Mouse (Mus musculus) T-helper 2 cell (primary cell): ENCODE data around the gene Hist1h4h.
"Not testable (repeated sequence)": the region's sequence is repeated elsewhere in the genome, so short reads cannot be mapped to it uniquely, and the experiment has no call there.

Experiments used
- in situ Hi-C: fragments of 300-600 bp; cut with MboI, MseI; formaldehyde crosslinking; loops from one replicate; pipeline ENCODE4 v1.15.1; 2025; ENCODE audit warnings: high pct_unique_total_duplicates

The Hist1h4h gene

DNA sequence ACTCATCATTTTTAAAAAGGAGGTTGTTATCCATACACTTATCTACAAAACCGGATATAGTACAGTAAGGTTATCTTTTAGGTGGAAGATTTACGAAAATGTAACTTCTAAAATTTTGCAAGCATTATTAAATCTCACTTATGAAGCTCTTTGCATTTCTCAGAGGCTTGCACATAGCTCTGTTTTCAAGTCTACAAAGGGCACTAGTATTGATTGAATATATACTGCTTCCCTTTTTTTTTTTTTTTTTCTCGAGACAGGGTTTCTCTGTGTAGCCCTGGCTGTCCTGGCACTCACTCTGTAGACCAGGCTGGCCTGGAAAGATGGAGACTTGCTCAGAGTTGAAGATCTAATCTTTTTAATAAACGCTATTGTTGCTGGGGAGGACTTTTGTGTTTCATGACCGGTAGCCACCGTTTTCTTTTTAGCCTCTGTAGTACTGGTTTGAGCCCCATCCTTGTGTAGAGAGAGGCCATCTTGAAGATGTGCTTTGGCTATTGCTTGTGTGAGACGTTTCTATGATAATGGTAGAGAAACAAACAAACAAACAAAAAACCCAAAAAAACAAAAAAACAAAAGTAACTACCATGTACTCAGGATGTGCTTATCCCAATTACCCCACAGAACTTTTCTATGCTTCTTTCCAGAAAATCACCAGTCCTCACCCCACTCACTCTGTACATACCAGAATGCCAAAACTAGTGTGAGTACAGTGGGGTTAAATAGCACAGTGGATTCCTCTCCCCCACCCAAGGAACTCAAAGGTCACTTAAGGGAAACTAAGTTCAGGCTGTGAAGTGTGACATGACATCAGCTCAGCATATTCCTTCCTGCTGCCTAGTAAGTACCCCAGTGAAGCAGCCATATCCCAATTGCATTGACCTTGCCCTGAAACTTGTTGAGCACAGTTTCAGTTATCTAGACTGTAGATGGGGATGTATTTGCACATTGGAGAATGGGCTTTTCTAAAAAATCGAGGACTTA lies 21.4 kb downstream of the Hist1h4h start:
- in situ Hi-C loops: no loop called here

DNA sequence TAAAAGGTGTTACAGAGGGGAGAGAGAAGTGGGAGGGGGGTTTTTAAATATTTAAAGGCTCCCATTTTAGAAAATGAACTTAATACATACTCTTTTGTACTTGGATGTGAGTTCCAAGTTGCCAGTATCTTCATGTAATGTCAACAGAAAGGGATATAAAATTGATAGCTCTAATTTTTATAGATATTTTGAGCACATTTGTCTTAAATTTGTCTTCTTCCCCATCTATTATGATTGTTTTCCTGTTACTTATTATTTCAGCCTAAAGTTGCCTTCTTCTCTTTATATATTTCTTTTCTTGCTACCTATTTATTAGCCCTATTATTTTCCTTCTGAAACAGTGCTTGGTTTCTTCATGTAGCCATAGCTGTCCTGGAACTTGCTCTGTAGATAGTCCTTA lies 22.1 kb downstream of the Hist1h4h start, which contains the start of gene Hist1h1d:
TSS of gene Hist1h1d (plus strand) at position 301 of the 400 bp plus-strand sequence.
- in situ Hi-C loops: no loop called here

DNA sequence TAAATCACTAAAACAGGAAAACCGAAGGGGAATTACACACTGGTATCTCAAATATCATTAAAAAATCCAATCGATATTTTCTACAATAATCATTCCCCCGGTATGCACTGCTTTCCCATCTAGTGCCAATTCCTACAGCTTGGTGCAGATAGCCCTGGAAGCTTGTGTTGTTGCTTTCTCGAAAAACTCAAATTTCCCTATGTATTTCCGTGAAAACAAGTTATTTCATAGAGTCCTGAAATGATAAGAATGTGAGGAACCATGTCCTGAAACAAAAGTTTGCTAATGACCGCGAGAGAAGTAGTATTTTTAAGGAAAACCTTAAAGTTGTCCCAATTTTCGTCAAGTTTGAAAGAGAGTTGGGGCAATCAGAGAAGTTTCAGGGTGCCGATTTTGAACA lies 23.5 kb downstream of the Hist1h4h start:
- in situ Hi-C loops: no loop called here

DNA sequence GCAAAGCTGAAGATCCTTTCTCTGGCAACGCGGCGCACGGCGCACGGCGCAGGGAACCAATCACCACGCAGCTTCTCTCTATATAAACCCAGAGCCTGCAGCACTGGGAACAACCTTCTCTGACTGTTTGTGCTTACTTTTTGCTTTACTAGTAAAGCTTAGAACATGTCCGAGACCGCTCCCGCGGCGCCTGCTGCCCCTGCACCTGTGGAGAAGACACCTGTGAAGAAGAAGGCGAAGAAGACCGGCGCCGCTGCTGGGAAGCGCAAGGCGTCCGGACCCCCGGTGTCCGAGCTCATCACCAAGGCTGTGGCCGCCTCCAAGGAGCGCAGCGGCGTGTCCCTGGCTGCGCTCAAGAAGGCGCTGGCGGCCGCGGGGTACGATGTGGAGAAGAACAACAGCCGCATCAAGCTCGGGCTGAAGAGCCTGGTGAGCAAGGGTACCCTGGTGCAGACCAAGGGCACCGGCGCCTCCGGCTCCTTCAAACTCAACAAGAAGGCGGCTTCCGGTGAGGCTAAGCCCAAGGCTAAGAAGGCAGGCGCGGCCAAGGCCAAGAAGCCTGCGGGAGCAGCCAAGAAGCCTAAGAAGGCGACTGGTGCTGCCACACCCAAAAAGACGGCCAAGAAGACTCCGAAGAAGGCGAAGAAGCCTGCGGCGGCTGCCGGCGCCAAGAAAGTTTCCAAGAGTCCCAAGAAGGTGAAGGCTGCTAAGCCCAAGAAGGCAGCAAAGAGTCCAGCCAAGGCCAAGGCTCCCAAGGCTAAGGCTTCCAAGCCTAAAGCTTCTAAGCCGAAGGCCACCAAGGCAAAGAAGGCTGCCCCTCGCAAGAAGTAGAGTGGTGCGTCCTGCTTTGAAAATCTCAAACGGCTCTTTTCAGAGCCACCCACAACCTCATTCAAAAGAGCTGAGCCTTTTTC lies 24.3 kb downstream of the Hist1h4h start:
- in situ Hi-C loops: no loop called here

DNA sequence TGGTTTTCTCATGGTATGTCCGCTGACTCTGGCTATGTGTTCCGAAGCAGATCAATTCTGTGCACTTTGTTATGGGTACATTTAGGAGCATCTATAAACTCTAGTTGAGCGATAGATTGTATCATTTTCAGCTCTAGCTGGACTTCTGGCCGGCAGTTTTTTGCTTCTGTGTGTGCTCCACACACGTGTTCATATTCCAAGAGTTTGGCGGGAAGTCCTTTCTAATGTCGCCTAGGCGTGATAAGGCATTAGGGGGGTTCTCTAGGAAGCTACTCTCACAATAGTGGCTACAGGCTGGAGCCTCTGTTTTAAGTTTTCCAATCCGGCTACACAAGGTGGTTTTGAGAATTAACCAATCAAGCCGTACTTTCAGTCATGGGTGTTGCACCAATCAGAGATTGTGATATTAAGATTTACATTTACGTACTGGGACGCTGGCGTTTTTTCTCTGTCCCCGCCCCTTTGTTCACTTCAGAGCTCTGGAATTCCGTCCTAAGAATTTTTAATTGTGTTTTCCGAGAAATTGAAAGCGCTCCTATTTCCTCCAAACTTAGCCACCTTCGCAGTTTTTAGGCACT lies 25.1 kb downstream of the Hist1h4h start:
- in situ Hi-C loops: no loop called here

DNA sequence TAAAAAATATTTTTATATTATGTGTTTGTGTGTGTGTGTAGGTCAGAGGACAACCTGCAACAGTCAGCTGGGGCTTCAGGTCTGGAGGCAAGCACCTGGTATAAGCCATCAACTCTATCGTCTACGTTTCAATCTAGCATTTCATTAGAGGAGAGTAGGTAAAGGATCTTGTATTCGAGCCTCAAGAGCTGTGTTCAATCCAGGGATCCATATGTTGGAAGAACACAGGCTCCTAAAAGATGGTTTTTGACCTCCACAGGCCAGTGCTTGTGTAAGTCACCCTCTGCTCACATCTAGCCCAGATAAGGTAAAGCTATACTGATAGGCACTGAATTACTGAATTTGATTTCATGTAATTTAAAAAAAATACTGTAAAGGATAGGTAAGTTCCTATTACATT lies 26.1 kb downstream of the Hist1h4h start:
- in situ Hi-C loops: no loop called here

DNA sequence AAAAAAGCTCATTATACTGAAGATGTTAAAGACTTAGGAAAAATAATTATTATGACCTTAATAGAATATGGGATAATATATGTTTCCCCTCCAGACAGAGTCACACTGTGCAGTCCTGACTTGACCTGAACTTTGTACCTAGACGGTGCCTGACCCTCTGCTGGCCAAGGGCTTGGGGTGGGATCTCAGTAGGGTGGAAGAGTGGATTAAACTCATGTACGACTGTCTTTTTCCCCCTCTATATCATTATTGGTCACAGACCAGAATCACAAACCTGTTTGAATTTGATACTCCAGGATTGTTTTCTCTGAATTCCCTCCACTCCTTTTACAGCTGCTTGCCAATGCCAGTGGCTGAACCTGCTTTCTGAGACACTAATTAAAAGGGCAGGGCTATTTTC lies 29.8 kb downstream of the Hist1h4h start:
- in situ Hi-C loops: not testable (repeated sequence)

DNA sequence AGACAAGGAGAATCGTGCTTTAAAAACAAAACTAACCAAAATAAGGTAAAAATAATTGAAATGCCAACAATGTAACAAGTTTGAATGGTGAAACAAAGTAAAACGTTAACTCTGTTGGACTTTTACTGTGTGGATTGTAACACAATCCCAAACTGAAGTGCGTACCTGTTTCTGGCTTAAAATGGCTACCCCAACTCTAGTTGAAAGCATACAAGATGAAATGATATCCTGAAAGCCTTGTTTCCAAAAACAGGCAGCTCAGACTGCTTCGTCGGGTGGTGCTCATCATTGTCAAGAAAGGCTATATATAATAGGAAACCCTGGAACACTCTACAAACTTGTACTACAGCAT lies 30.7 kb downstream of the Hist1h4h start:
- in situ Hi-C loops: not testable (repeated sequence)

DNA sequence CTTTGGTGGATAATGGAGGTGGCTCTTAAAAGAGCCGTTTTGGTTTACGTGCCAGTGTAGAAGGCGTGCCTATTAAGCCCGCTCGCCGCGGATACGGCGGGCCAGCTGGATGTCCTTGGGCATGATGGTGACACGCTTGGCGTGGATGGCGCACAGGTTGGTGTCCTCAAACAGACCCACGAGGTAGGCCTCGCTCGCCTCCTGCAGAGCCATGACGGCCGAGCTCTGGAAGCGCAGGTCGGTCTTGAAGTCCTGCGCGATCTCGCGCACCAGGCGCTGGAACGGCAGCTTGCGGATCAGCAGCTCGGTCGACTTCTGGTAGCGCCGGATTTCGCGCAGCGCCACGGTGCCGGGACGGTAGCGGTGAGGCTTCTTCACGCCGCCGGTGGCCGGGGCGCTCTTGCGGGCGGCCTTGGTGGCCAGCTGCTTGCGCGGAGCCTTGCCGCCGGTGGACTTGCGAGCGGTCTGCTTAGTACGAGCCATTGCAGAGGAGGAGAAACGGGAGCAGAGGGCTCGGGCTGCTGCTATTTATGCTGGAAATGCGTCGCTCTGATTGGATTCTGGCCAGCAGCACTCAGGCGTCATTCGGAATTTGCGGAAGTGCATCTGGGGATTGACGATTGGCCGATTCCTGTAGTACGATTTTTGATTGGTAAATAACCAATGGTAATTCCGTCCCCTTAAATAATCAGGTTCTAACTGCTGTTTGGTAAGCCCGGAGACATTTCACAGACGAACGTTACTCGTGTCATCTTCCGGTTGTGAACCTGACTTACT lies 31.2 kb downstream of the Hist1h4h start, which contains the start of gene Hist1h3e:
TSS of gene Hist1h3e (minus strand) at position 487 of the 777 bp plus-strand sequence.
- in situ Hi-C loops: not testable (repeated sequence)

DNA sequence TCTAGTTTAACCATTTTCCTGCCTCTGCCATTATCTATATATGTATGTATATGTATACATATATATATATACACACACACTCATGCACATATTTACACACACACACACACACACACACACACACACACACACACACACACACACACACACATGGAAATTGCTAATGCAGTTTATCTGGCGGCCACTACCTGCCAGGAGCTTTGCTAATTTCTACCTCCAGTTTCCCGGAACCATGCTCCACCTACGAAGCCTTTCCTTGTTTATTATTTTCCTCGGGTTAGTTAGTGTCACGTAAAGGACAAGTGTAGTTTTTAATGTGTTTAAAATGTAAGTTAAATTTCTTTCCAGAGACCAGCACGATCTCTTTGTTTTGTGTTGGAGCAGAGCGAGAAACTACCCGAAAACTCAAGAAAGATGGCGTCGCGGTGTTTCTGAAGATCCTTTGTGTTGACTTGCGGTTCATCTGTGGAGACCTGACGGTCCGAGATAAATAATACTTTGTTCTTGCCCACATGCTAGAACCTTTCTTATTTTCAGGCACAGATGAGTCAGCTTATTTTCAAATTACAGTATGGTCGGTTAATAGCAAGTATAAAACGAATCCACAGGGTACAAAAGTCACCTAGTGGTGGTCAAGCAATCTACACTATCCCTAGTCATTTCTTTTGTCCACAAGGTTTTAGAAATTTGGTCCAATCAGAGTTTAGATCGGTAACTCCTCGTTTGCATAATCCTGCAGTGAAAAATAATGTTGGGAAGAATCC lies 32.0 kb downstream of the Hist1h4h start:
- in situ Hi-C loops: no loop called here

DNA sequence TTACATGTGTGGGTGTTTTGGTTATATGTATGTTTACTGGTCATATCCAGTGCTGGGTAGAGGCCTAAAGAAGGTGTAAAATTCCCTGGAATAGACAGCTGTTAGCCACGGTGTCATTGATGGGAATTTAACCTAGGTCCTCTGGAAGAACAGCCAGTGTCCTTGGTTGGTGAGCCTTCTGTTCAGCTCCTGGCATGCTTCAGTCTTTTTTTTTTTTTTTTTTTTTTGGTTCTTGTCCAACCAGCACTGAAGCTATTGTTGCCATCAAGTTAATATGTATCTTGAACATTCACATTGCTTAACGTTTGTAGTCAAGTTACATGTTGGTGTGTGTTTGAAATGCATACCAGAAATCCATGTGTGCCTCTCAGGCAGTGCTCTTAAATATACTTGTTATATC lies 33.6 kb downstream of the Hist1h4h start:
- in situ Hi-C loops: no loop called here

DNA sequence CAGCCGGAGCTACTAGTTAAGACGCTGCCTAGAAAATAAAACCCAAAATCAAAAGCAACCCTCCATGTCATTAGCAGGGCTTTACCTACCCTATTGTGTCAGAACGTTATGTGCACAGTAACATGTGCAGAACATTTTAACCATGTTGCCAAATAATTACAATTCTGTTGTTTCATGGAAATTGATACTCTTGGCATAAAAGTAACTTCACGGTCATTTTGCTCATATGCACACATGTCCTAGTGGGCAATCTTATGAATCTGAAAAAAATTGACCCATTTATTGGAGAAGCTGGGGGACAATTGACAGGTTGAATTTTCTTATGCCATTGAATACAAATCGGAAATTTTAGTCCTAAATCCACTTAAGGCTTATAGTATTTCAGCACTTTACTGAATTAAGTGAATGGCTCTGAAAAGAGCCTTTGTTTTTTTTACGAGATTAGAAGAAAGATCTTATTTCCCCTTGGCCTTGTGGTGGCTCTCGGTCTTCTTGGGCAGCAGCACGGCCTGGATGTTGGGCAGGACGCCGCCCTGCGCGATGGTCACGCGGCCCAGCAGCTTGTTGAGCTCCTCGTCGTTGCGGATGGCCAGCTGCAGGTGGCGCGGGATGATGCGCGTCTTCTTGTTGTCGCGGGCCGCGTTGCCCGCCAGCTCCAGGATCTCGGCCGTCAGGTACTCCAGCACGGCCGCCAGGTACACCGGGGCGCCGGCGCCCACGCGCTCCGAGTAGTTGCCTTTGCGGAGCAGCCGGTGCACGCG lies 39.6 kb downstream of the Hist1h4h start:
- in situ Hi-C loops: loop anchor here (10.0 kb wide), 1 partner anchor 1856 kb away; the partner anchor contains the start of genes Hist1h2ai, Hist1h2bl and Hist1h3h

DNA sequence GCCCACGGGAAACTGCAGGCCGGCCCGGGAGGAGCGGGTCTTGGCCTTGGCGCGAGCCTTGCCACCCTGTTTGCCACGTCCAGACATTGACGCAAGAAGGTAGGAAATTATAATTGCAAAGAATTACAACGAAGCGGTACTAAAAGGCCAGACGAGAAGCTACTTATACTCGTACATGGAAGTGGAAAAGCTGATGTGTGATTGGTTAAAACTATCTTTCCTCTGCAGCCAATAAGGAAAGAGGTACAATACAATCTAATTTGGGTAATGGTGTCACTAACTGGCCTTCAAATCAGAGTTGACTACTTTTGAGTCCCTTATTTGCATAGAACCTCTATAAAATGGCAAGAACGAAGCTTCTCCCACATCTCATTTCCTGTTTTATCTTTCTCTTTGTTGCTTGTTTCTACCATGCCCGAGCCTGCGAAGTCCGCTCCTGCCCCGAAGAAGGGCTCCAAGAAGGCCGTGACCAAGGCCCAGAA lies 40.2 kb downstream of the Hist1h4h start, which contains the start of the genes Hist1h2ae and Hist1h2bg:
TSS of gene Hist1h2ae (minus strand) at position 199 of the 482 bp plus-strand sequence.
TSS of gene Hist1h2bg (plus strand) at position 375 of the 482 bp plus-strand sequence.
- in situ Hi-C loops: loop anchor here (10.0 kb wide), 1 partner anchor 1856 kb away; the partner anchor contains the start of genes Hist1h2ai, Hist1h2bl and Hist1h3h

DNA sequence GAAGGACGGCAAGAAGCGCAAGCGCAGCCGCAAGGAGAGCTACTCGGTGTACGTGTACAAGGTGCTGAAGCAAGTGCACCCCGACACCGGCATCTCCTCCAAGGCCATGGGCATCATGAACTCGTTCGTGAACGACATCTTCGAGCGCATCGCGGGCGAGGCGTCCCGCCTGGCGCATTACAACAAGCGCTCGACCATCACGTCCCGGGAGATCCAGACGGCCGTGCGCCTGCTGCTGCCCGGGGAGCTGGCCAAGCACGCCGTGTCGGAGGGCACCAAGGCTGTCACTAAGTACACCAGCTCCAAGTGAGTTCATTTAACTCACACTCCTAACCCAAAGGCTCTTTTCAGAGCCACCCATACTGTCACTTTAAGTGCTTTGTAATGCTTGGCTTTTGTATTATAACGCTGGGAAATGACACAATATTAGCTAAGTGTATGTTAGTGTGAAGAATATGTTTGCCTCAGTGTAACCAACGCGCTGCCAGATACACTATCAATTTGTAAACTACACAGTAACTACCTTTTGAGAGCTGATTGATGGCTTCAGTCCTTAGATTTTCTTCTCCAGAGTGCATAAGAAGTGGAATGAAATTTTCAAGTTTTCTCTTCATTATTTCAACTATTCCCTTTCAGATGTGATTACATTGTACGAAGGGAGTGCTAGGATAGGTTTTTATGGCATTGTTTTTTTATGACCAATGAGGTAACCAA lies 40.8 kb downstream of the Hist1h4h start:
- in situ Hi-C loops: loop anchor here (10.0 kb wide), 1 partner anchor 1857 kb away; the partner anchor contains the start of genes Hist1h2ai, Hist1h2bl and Hist1h3h

DNA sequence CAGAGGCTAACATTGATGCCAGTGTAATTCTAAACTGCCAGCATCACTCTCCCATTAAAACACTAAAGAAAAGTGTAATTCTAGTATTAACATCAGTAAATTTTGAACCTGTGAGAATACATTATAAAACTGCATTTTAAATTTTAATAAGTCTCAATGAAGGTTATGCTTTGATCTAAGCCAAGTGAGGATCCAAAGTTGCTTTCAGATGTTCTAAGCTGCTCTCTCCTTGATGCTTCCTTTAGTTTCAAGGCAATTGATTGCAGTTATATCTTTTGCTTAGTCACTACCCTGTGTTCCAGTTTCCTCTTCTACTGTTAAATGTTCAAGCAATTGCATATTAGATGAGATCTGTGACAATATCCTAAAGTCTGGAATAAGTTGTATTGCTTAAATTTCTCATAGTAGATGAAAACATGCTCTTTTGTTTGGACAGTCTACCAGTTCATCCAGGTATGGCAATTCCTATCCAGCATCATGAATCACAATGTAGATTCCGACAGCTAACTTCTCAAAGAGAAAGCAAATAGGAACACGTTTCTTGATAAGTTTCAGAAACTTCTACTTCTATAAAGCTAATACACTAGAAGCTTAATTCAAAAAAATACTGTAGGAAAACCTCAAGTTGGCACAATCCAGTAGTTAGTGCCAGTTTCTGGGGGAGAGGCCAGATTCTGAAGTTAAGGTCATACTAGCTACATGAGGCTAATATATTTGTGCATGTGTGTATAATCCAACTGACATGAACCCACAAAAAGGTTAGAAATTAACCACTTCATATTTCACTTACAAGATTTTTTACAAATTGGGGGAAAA lies 41.6 kb downstream of the Hist1h4h start:
- in situ Hi-C loops: loop anchor here (10.0 kb wide), 1 partner anchor 1858 kb away; the partner anchor contains the start of genes Hist1h2ai, Hist1h2bl and Hist1h3h

DNA sequence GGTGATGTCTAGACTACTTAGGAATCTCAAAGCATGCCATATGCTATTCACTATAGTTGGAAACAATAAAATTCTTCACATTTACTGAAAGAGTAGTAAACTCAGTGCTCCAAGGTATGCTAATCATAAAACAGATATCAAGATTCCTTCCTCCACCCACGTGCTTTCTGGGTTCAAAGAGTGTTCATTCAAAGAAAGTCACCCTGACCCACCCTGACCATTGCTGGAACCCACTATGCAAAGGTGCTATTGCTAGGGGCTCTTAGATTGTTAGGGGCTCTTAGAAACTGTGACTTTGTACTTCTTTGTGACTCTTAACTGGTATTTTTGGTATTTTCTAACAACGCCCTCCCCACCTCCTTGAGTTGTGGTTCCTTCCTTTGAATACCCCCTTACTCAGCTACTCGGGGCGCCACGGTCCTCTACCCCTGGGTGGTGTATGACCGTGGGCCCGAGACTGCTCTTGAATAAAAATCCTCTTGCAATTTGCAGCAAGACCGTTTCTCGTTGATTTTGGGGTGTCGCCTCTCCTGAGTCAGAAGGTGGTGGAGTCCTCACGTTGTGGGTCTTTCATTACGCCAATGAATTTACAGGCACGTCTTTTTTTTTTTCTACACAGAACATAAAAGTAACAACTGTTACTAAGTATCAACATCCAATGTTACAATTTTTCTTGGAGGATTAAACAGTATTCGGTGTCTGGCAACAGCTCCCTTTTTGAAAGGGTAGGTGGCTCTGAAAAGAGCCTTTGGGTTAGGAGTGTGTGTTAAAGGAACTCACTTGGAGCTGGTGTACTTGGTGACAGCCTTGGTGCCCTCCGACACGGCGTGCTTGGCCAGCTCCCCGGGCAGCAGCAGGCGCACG lies 42.4 kb downstream of the Hist1h4h start:
- in situ Hi-C loops: loop anchor here (10.0 kb wide), 1 partner anchor 1858 kb away; the partner anchor contains the start of genes Hist1h2ai, Hist1h2bl and Hist1h3h
